Mouse (Mus musculus): ENCODE measurements at regions not wholly inside any gene's neighbourhood (a gene's known extent, or its start where the extent isn't known, plus 50 kb on each side); places are given as distances from the start of the nearest gene placed in this dataset.
A peak's percentile ranks its signal among the peaks of the same experiment; 100 is the strongest.

- Histone ChIP-seq H3K27me3 (ENCODE audit: insufficient read depth, low read length) (no peaks in the 10 kb centered on the region), H3K4me3 (ENCODE audit: low read length) (no peak overlapping the region), H3K27ac (ENCODE audit: low read length) (no peak overlapping the region), H3K4me1 (ENCODE audit: insufficient read depth, low read length) (no peaks in the 10 kb centered on the region), H3K4me2 (replicated peaks; ENCODE audit: low read depth, low read length) (no peak overlapping the region), H3K36me3 (ENCODE audit: insufficient read depth, low read length) (no peaks in the 10 kb centered on the region), H3K9ac (replicated peaks; ENCODE audit: low read length) (no peak overlapping the region), H3K9me3 (ENCODE audit: low read length) (no peaks in the 10 kb centered on the region)
- WGBS = 62% methylated on average over 2 of the region's 2 CpGs
- ATAC-seq (ENCODE audit: low FRiP score, low TSS enrichment) = no peak
Observed at GRCm38 (mm10) chr10:44971911-44972310, 95.1 kb upstream of the Prep start.

GRCm38 (mm10) chr10:44959968-44960367 lies 107.0 kb upstream of the Prep start:
- no peaks in the 10 kb centered on the region for H3K36me3 ChIP-seq (ENCODE audit: insufficient read depth, low read length)
- WGBS = 86% methylated on average over 3 of the region's 3 CpGs
- H3K4me2 ChIP-seq (replicated peaks; ENCODE audit: low read depth, low read length) = no peak overlapping the region
- H3K4me1 ChIP-seq (ENCODE audit: insufficient read depth, low read length) = no peaks in the 10 kb centered on the region
- H3K4me3 ChIP-seq (ENCODE audit: low read length) = no peak overlapping the region
- no peak for ATAC-seq (ENCODE audit: low FRiP score, low TSS enrichment)
- H3K27ac ChIP-seq (ENCODE audit: low read length) = no peak overlapping the region
- H3K9ac ChIP-seq (replicated peaks; ENCODE audit: low read length) = no peak overlapping the region
- H3K9me3 ChIP-seq (ENCODE audit: low read length) = no peaks in the 10 kb centered on the region
- H3K27me3 ChIP-seq (ENCODE audit: insufficient read depth, low read length) = no peaks in the 10 kb centered on the region

- H3K36me3 ChIP-seq (ENCODE audit: insufficient read depth, low read length) = no peaks in the 10 kb centered on the region
- H3K27ac ChIP-seq (ENCODE audit: low read length) = no peak overlapping the region
- no peaks in the 10 kb centered on the region for H3K4me1 ChIP-seq (ENCODE audit: insufficient read depth, low read length)
- no peak overlapping the region for H3K4me3 ChIP-seq (ENCODE audit: low read length)
- no peak overlapping the region for H3K4me2 ChIP-seq (replicated peaks; ENCODE audit: low read depth, low read length)
- no peaks in the 10 kb centered on the region for H3K9me3 ChIP-seq (ENCODE audit: low read length)
- 61% methylated on average over 1 of the region's 1 CpGs for WGBS
- H3K9ac ChIP-seq (replicated peaks; ENCODE audit: low read length) = no peak overlapping the region
- no peaks in the 10 kb centered on the region for H3K27me3 ChIP-seq (ENCODE audit: insufficient read depth, low read length)
- ATAC-seq (ENCODE audit: low FRiP score, low TSS enrichment) = no peak
Observed at GRCm38 (mm10) chr10:44945205-44945725, 121.7 kb upstream of the Prep start.

- H3K4me1 ChIP-seq (ENCODE audit: insufficient read depth, low read length) = no peaks in the 10 kb centered on the region
- no peak for ATAC-seq (ENCODE audit: low FRiP score, low TSS enrichment)
- no peak overlapping the region for H3K9ac ChIP-seq (replicated peaks; ENCODE audit: low read length)
- no peaks in the 10 kb centered on the region for H3K27me3 ChIP-seq (ENCODE audit: insufficient read depth, low read length)
- no peak overlapping the region for H3K4me3 ChIP-seq (ENCODE audit: low read length)
- H3K4me2 ChIP-seq (replicated peaks; ENCODE audit: low read depth, low read length) = no peak overlapping the region
- no peaks in the 10 kb centered on the region for H3K9me3 ChIP-seq (ENCODE audit: low read length)
- 56% methylated on average over 1 of the region's 1 CpGs for WGBS
- H3K36me3 ChIP-seq (ENCODE audit: insufficient read depth, low read length) = no peaks in the 10 kb centered on the region
- no peak overlapping the region for H3K27ac ChIP-seq (ENCODE audit: low read length)
Observed at GRCm38 (mm10) chr10:44939403-44939802, 127.6 kb upstream of the Prep start.

- no peak overlapping the region for H3K4me3 ChIP-seq (ENCODE audit: low read length)
- H3K36me3 ChIP-seq (ENCODE audit: insufficient read depth, low read length) = no peaks in the 10 kb centered on the region
- 86% methylated on average over 5 of the region's 5 CpGs for WGBS
- no peak overlapping the region for H3K4me2 ChIP-seq (replicated peaks; ENCODE audit: low read depth, low read length)
- H3K9me3 ChIP-seq (ENCODE audit: low read length) = no peaks in the 10 kb centered on the region
- no peak overlapping the region for H3K27ac ChIP-seq (ENCODE audit: low read length)
- no peak for ATAC-seq (ENCODE audit: low FRiP score, low TSS enrichment)
- no peak overlapping the region for H3K9ac ChIP-seq (replicated peaks; ENCODE audit: low read length)
- no peaks in the 10 kb centered on the region for H3K27me3 ChIP-seq (ENCODE audit: insufficient read depth, low read length)
- no peaks in the 10 kb centered on the region for H3K4me1 ChIP-seq (ENCODE audit: insufficient read depth, low read length)
Observed at GRCm38 (mm10) chr10:44936976-44937500, 130.0 kb upstream of the Prep start.

GRCm38 (mm10) chr10:44930796-44931195 lies 136.2 kb upstream of the Prep start:
- no peaks in the 10 kb centered on the region for H3K4me1 ChIP-seq (ENCODE audit: insufficient read depth, low read length)
- no peaks in the 10 kb centered on the region for H3K36me3 ChIP-seq (ENCODE audit: insufficient read depth, low read length)
- ATAC-seq (ENCODE audit: low FRiP score, low TSS enrichment) = no peak
- 75% methylated on average over 2 of the region's 2 CpGs for WGBS
- no peak overlapping the region for H3K4me3 ChIP-seq (ENCODE audit: low read length)
- H3K9me3 ChIP-seq (ENCODE audit: low read length) = no peaks in the 10 kb centered on the region
- H3K4me2 ChIP-seq (replicated peaks; ENCODE audit: low read depth, low read length) = no peak overlapping the region
- no peak overlapping the region for H3K27ac ChIP-seq (ENCODE audit: low read length)
- no peak overlapping the region for H3K9ac ChIP-seq (replicated peaks; ENCODE audit: low read length)
- no peaks in the 10 kb centered on the region for H3K27me3 ChIP-seq (ENCODE audit: insufficient read depth, low read length)

GRCm38 (mm10) chr10:44913751-44914388 lies 153.1 kb upstream of the Prep start:
- no peak for ATAC-seq (ENCODE audit: low FRiP score, low TSS enrichment)
- 75% methylated on average over 8 of the region's 8 CpGs for whole genome bisulfite sequencing
- Histone ChIP-seq H3K36me3 (ENCODE audit: insufficient read depth, low read length) (no peaks in the 10 kb centered on the region), H3K9me3 (ENCODE audit: low read length) (no peaks in the 10 kb centered on the region), H3K4me2 (replicated peaks; ENCODE audit: low read depth, low read length) (no peak overlapping the region), H3K27ac (ENCODE audit: low read length) (no peak overlapping the region), H3K9ac (replicated peaks; ENCODE audit: low read length) (no peak overlapping the region), H3K27me3 (ENCODE audit: insufficient read depth, low read length) (no peaks in the 10 kb centered on the region), H3K4me3 (ENCODE audit: low read length) (no peak overlapping the region), H3K4me1 (ENCODE audit: insufficient read depth, low read length) (no peaks in the 10 kb centered on the region)

GRCm38 (mm10) chr10:44904520-44904919 lies 162.5 kb upstream of the Prep start:
- ATAC-seq (ENCODE audit: low FRiP score, low TSS enrichment) = no peak
- Histone ChIP-seq H3K27ac (ENCODE audit: low read length) (no peak overlapping the region), H3K36me3 (ENCODE audit: insufficient read depth, low read length) (no peaks in the 10 kb centered on the region), H3K27me3 (ENCODE audit: insufficient read depth, low read length) (no peaks in the 10 kb centered on the region), H3K4me2 (replicated peaks; ENCODE audit: low read depth, low read length) (no peak overlapping the region), H3K4me1 (ENCODE audit: insufficient read depth, low read length) (no peaks in the 10 kb centered on the region), H3K9me3 (ENCODE audit: low read length) (peaks cover 6% of the 10 kb centered on the region), H3K9ac (replicated peaks; ENCODE audit: low read length) (no peak overlapping the region), H3K4me3 (ENCODE audit: low read length) (no peak overlapping the region)
- 95% methylated on average over 4 of the region's 4 CpGs for WGBS

GRCm38 (mm10) chr10:44901203-44901602 lies 165.8 kb upstream of the Prep start:
- Histone ChIP-seq H3K27me3 (ENCODE audit: insufficient read depth, low read length) (no peaks in the 10 kb centered on the region), H3K27ac (ENCODE audit: low read length) (no peak overlapping the region), H3K9me3 (ENCODE audit: low read length) (peaks cover 6% of the 10 kb centered on the region), H3K9ac (replicated peaks; ENCODE audit: low read length) (no peak overlapping the region), H3K4me2 (replicated peaks; ENCODE audit: low read depth, low read length) (no peak overlapping the region), H3K36me3 (ENCODE audit: insufficient read depth, low read length) (no peaks in the 10 kb centered on the region), H3K4me1 (ENCODE audit: insufficient read depth, low read length) (no peaks in the 10 kb centered on the region), H3K4me3 (ENCODE audit: low read length) (no peak overlapping the region)
- no peak for ATAC-seq (ENCODE audit: low FRiP score, low TSS enrichment)
- WGBS = 39% methylated on average over 2 of the region's 2 CpGs

- Histone ChIP-seq H3K9ac (replicated peaks; ENCODE audit: low read length) (no peak overlapping the region), H3K27me3 (ENCODE audit: insufficient read depth, low read length) (no peaks in the 10 kb centered on the region), H3K36me3 (ENCODE audit: insufficient read depth, low read length) (no peaks in the 10 kb centered on the region), H3K4me3 (ENCODE audit: low read length) (no peak overlapping the region), H3K4me1 (ENCODE audit: insufficient read depth, low read length) (peaks cover 5% of the 10 kb centered on the region; the same call in 1 of the 2 replicates), H3K9me3 (ENCODE audit: low read length) (no peaks in the 10 kb centered on the region), H3K4me2 (replicated peaks; ENCODE audit: low read depth, low read length) (no peak overlapping the region), H3K27ac (ENCODE audit: low read length) (no peak overlapping the region)
- WGBS = 52% methylated on average over 6 of the region's 6 CpGs
- ATAC-seq (ENCODE audit: low FRiP score, low TSS enrichment) = 0 out of 2 replicates have a peak, but pooled peaks have one; percentile 27
Observed at GRCm38 (mm10) chr10:44892124-44892523, 174.9 kb upstream of the Prep start.

Data from kidney, embryonic 16.5 days (tissue).